Mouse (Mus musculus): ENCODE measurements around the gene Bcar3.
A peak's percentile ranks its signal among the peaks of the same experiment; 100 is the strongest.

Gene Bcar3

GRCm38 (mm10) chr3:122337992-122338391 lies 44.1 kb downstream of the Bcar3 start:
- no peak for DNase-seq (ENCODE audit: low spot score in 2 of 2)

- no peak for DNase-seq (ENCODE audit: low spot score in 2 of 2)
Measured at GRCm38 (mm10) chr3:122338897-122339296, 45.0 kb downstream of the Bcar3 start.

GRCm38 (mm10) chr3:122340135-122341068 lies 46.5 kb downstream of the Bcar3 start:
- DNase-seq (ENCODE audit: low spot score in 2 of 2), result no peak

- DNase-seq (ENCODE audit: low spot score in 2 of 2), result no peak
Measured at GRCm38 (mm10) chr3:122343437-122343853, 49.5 kb downstream of the Bcar3 start.

GRCm38 (mm10) chr3:122344350-122344749 lies 50.4 kb downstream of the Bcar3 start:
- no peak for DNase-seq (ENCODE audit: low spot score in 2 of 2)

- no peak for DNase-seq (ENCODE audit: low spot score in 2 of 2)
Measured at GRCm38 (mm10) chr3:122345977-122346472, 52.1 kb downstream of the Bcar3 start.

- DNase-seq (ENCODE audit: low spot score in 2 of 2), result no peak
Measured at GRCm38 (mm10) chr3:122346600-122346999, 52.7 kb downstream of the Bcar3 start.

GRCm38 (mm10) chr3:122348677-122349076 lies 54.7 kb downstream of the Bcar3 start:
- no peak for DNase-seq (ENCODE audit: low spot score in 2 of 2)

GRCm38 (mm10) chr3:122352801-122353200 lies 58.9 kb downstream of the Bcar3 start:
- DNase-seq (ENCODE audit: low spot score in 2 of 2), result no peak

- DNase-seq (ENCODE audit: low spot score in 2 of 2), result no peak
Measured at GRCm38 (mm10) chr3:122359426-122359825, 65.5 kb downstream of the Bcar3 start.

- DNase-seq (ENCODE audit: low spot score in 2 of 2), result no peak
Measured at GRCm38 (mm10) chr3:122359954-122360353, 66.0 kb downstream of the Bcar3 start.

GRCm38 (mm10) chr3:122360721-122361138 lies 66.8 kb downstream of the Bcar3 start:
- no peak for DNase-seq (ENCODE audit: low spot score in 2 of 2)

- no peak for DNase-seq (ENCODE audit: low spot score in 2 of 2)
Measured at GRCm38 (mm10) chr3:122362719-122363118, 68.8 kb downstream of the Bcar3 start.

GRCm38 (mm10) chr3:122364565-122364964 lies 70.6 kb downstream of the Bcar3 start:
- DNase-seq (ENCODE audit: low spot score in 2 of 2), result no peak

GRCm38 (mm10) chr3:122365326-122365725 lies 71.4 kb downstream of the Bcar3 start:
- DNase-seq (ENCODE audit: low spot score in 2 of 2), result peak in 1 of 2 experiments; percentile 45

- no peak for DNase-seq (ENCODE audit: low spot score in 2 of 2)
Measured at GRCm38 (mm10) chr3:122371646-122372341, 77.9 kb downstream of the Bcar3 start.

GRCm38 (mm10) chr3:122372617-122373016 lies 78.7 kb downstream of the Bcar3 start:
- no peak for DNase-seq (ENCODE audit: low spot score in 2 of 2)

- DNase-seq (ENCODE audit: low spot score in 2 of 2), result no peak
Measured at GRCm38 (mm10) chr3:122376011-122376410, 82.1 kb downstream of the Bcar3 start.

- no peak for DNase-seq (ENCODE audit: low spot score in 2 of 2)
Measured at GRCm38 (mm10) chr3:122376412-122376831, 82.5 kb downstream of the Bcar3 start.

- no peak for DNase-seq (ENCODE audit: low spot score in 2 of 2)
Measured at GRCm38 (mm10) chr3:122376841-122377464, 83.0 kb downstream of the Bcar3 start.

GRCm38 (mm10) chr3:122378634-122379033 lies 84.7 kb downstream of the Bcar3 start:
- DNase-seq (ENCODE audit: low spot score in 2 of 2), result no peak

- no peak for DNase-seq (ENCODE audit: low spot score in 2 of 2)
Measured at GRCm38 (mm10) chr3:122380776-122381175, 86.8 kb downstream of the Bcar3 start.
